Mouse (Mus musculus) heart, postnatal 36 days (tissue): ENCODE results near the gene Gm16181. TPM values are rescaled to one million over a fixed set of nuclear protein-coding genes. Genes with fewer than 3 reads are reported as not detected.

Experiments used
- DNase-seq, 2 experiments: peaks; one replicate each; pipeline ENCODE4 v3.0.0; 2021 to 2022
- intact Hi-C: fragments of 180-260 bp; cut with DNase I; formaldehyde crosslinking; loops from one replicate; pipeline ENCODE4 v1.15.1; 2025
- total RNA-seq, 2 experiments: library from RNA; stranded (reverse); gene quantifications; 2 replicates each; pipeline ENCODE4 v1.2.3; 2021

Gene Gm16181
- total RNA-seq, 2 experiments from 2014 or later, result not detected

DNA sequence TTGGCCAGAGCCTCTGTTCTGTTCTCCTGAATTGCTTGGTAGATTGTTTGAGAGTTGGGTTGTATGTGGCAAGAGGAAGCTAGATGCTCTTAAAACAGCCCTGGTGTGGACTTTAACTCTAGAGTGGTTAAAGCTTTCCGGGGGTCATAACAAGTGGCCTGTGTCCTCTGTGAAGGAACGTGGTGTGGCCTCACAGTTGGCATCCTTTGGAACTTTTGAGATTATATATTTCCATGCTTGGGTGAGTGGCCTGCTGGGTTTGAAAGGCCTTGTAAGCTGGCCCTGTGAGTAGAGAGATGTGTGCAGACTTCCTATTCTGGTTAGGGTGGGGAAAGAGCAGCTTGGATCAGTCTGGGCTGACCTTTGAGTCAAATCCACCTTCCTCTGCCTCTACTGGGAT, 24.4 kb downstream of the Gm16181 start:
- no peak for DNase-seq
- intact Hi-C loops, result loop anchor here (10.0 kb wide), 1 partner anchor 350 kb away; the partner anchor contains the start of genes C2 and Ehmt2

GRCm38 (mm10) chr17:35245731-35246623, 25.3 kb downstream of the Gm16181 start:
- intact Hi-C loops, result loop anchor here (2.0 to 10.0 kb wide), 2 partner anchors 57 to 351 kb away; partner anchors contain the start of genes C2 and Ehmt2
- DNase-seq, result no peak

DNA sequence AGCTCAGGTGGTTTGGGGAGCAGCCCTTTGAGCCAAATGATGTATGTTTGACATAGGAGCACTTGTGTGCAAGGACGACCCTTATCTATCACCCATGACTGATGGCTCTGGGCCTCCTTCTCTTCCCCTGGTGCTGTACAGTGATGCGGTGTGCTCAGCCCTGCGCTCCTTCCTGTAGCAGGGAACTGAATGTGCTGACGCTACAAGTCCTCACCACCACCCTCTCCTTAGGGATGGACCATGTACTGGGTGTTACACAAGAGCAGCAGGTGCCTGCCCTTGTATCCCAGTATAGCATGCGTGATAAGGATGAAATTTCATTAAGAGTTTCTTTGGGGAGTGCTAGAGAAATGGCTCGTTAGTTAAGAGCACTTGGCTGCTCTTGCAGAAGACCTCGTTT, 26.5 kb downstream of the Gm16181 start:
- DNase-seq, result no peak
- intact Hi-C loops, result loop anchor here (2.0 to 10.0 kb wide), 2 partner anchors 56 to 352 kb away; partner anchors contain the start of genes C2 and Ehmt2

- intact Hi-C loops, result loop anchor here (10.0 kb wide), 1 partner anchor 354 kb away; the partner anchor contains the start of genes C2 and Ehmt2
- DNase-seq, result no peak
Measured at GRCm38 (mm10) chr17:35248986-35249385, 28.4 kb downstream of the Gm16181 start.

DNA sequence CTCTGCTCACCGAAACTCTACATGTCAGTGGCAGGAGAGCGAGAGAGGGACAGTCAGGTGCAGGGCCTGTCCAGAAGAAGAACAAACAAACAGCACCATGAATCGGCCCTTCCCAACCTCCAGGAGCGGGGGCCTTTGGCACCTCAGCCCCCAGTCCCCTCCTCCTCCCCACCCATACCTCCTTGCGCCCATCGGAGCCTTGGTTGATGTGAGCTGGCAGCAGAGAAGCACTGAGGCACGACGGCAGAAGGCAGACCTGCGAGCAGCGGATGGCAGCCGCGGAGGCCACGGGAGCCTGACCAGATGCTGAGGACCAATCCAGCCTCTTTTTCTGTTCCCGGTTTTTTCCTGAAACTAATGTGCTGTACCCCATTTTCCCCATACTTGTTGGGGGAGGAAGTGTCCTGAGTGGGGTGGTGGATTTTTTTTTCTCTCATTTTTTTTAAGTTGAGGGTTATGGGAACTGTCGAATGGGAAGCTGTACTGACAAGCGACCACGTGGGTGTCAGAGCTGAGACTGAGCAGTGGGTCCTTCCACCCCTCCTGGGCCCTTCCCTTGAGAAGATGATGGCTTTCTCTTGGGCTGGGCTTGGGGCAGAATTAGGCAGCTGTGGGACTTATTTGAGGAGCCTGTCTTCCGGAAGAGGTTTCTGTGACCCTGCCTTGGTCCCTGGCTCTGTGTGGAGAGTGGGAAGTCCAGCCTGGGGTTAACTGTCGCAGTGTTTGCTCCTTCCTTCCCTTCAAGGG, 29.0 kb downstream of the Gm16181 start:
- no peak for DNase-seq
- intact Hi-C loops, result loop anchor here (10.0 kb wide), 1 partner anchor 355 kb away; the partner anchor contains the start of genes C2 and Ehmt2

DNA sequence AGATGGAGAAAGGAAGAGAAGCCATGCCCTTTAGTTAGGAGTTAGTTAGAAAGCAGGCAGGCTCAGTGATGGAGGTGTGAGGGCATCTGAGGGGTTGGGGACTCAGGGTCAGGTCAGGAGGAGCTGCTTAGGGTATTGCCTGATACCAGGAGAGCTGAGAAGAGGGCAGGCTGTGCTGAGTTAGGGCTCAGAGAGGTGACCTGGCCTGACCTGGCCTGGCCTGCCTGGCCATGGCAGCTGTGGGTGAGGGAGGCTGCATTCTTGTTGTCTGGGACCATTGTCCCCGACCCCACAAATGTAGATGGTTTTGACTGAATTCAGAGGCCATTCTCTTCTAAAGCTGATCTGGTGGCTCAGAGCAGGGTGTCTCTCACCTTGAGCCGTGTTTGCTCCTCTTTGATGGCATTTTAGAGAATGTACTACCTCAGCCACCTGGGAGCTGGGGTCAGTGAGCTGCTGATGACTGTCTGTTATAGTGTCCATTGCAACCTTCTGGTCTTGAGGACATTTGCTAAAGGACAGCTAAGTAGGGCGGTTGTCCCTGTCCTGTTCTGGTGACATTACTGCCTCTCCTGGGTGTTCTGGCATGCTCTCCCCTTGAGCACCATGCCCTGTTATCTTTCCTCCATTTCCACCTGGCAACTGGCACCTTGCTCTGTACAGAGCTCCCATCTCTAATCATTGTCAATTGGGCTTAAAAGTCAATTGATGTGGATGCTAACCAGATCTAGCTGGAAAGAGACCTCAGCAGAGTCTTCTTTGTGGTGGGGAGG, 29.9 kb downstream of the Gm16181 start:
- no peak for DNase-seq
- intact Hi-C loops, result no loop called here

- no peak for DNase-seq
- intact Hi-C loops, result no loop called here
Measured at GRCm38 (mm10) chr17:35251162-35251719, 30.6 kb downstream of the Gm16181 start.

- DNase-seq, result no peak
- intact Hi-C loops, result no loop called here
Measured at GRCm38 (mm10) chr17:35251981-35252380, 31.3 kb downstream of the Gm16181 start.

DNA sequence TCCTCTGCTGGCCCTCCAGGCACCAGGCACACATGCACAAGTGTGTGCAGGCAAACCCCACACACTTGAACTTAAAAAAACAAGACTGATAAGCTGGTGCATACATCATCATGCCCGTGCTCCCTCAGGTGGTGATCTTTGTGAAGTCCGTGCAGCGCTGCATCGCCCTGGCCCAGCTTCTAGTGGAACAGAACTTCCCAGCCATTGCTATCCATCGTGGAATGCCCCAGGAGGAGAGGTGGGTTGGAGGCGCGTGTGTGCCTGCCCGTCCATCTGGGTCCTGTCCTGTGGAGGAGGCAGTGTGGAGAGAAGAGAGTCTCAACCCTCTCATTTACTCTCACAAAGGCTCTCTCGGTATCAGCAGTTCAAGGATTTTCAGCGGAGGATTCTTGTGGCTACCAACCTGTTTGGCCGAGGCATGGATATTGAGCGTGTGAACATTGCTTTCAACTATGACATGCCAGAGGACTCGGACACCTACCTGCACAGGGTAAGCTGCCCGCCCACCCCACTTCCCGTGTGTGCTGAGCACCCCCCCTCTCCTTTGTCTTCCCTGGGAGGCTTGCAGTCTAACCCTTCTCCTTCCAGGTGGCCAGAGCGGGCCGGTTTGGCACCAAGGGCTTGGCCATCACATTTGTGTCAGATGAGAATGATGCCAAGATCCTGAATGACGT, 32.1 kb downstream of the Gm16181 start:
- intact Hi-C loops, result no loop called here
- no peak for DNase-seq

DNA sequence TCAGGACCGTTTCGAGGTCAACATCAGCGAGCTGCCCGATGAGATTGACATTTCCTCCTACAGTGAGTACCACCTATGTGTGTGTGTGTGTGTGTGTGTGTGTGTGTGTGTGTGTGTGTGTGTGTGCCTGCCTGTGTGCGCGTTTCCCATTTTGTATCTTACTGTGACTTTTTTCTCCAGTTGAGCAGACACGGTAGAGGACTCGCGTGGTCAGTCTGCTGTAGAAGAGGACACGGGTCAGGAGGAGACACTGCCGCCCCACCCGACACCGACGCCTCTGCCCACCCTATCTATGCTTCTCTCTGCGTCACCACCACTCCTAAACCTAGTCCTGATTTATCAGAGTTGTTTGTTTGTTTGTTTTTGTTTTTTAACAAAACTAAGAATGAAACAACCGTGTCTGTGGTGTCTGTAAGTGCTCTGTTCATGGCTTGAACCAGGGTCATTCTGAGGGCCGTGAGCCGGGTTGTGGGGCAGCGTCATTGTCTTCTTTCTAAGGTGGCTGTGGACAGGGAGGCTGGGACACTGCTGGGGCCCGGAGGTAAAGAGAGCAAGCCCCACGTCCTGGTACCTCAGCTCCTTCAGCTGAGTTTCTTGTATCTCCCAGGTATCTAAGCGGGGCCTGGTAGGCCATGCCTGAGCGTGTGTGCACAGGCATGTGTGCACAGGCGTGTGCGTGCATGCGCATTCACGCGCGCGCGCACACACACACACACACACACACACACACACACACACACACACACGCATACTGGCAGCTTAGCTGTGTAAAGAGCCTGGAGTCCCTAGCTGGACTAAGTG, 32.9 kb downstream of the Gm16181 start:
- intact Hi-C loops, result no loop called here
- no peak for DNase-seq

DNA sequence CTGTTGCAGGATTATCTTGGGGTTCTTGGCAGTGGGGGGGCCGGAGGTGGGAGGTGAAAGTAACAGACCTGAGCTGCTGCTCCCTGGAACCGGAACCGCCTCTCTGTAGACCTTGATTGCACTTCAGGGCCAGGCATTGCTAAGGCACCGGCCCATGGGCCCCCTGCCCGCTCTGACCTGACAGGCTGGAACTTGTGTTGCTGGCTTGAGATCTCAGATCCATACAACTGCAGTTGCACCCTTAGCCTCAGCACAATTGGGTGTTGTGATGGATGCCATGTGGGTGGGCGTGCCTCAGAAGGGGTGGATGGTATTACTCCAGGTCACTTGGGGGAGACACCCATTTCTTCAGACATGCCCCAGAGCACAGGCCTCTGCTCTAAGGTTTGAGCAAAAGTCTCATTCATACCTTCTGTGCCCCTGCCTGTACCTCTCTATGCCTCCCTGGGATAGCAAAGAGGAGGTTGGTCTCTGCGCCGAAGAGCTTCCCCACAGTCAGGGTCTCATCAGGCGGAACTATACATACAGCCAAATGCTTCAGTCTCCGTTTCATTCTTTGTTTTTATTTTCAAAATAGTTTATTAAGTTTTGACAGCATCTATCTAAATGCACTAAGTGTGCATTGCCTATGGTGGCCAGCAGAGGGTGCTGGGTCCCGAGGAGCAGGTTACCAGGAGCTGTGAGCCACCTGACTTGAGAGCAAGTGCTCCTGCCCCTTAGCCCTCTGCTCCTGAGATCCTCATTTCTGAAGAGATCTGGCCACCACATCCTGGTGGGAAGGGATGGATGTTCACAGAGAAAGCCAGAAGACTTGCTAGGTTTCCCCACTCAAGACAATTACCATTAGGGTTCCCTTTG, 33.8 kb downstream of the Gm16181 start:
- intact Hi-C loops, result no loop called here
- DNase-seq, result peak; percentile 62 to 73

- DNase-seq, result no peak
- intact Hi-C loops, result no loop called here
Measured at GRCm38 (mm10) chr17:35255301-35255700, 34.7 kb downstream of the Gm16181 start.

DNA sequence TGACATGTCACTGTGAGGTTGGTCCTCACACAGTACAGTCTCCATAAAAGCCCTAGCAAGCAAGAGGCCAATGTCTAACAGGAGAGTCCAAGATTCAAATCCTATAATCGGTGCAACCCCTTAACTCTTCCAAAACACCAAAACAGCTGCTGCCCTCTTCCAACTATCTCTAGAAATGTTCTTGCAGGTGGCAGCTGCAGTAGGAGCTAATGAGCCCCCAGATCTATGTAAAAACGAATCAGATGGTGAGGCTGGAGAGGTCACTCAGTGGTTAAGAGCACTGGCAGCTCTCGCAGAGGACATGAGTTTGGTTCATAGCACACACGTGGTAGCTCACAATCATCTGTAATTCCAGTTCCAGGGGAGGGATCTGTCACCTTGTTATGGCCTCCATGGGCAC, 35.1 kb downstream of the Gm16181 start:
- intact Hi-C loops, result no loop called here
- no peak for DNase-seq

GRCm38 (mm10) chr17:35257378-35257777, 36.7 kb downstream of the Gm16181 start:
- intact Hi-C loops, result no loop called here
- no peak for DNase-seq

- peak; percentile 97 to 99 for DNase-seq
- intact Hi-C loops, result loop anchor here (1.0 to 2.0 kb wide), 2 partner anchors 16 to 45 kb away; no protein-coding TSS in a partner anchor
Measured at GRCm38 (mm10) chr17:35257824-35258491, 37.3 kb downstream of the Gm16181 start.

DNA sequence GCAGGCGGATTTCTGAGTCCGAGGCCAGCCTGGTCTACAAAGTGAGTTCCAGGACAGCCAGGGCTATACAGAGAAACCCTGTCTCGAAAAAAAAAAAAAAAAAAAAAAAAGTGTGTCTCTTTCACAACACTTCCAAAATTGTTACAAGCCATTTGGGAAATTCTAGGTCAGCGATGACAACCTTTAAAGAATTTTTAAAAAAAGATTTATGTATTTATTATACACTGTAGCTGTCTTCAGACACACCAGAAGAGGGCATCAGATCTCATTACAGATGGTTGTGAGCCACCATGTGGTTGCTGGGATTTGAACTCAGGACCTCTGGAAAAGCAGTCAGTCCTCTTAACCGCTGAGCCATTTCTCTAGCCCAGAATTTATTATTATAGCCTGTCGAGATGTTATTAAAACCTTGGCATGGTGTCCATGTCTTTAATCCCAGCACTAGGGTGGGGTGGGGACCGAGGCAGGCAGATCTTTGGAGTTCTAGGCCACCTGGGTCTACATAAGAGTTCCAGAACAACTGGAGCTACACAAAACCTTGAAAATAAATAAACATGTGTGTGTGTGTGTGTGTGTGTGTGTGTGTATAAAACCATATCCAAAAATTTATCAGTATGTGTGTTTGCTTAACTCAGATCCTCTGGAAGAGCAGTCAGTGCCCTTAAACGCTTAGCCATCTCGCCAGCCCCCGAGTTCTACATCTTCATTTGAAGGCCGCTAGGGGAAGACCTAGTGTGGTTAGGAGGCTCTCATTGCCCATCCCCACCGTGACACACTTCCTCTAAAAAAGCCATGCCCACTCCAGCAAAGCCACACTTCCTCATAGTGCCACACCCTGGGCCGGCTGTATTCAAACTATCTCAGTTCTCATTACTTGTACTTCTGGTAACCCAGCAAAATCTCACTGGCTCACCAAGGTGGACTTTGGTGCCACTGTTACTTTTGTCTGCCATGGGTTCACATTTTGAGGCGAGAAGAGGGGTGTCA, 38.2 kb downstream of the Gm16181 start:
- intact Hi-C loops, result loop anchor here (1.0 to 2.0 kb wide), 2 partner anchors 16 to 44 kb away; no protein-coding TSS in a partner anchor
- peak; percentile 53 to 64 for DNase-seq
